Mouse (Mus musculus) liver, embryonic 16.5 days (tissue): ENCODE data around the gene Rab11fip4. TPM values are rescaled to one million over a fixed set of nuclear protein-coding genes. Genes with fewer than 3 reads are reported as not detected.

Experiments
- ATAC-seq: fragments of 200-750 bp; cut with Nextera tagmentation; 2 replicates; pipeline ENCODE4 v1.8.0; 2017; ENCODE audit warnings: low read depth, mild to moderate bottlenecking, moderate number of reproducible peaks, moderate library complexity
- H3K27ac ChIP-seq: fragments of 300-500 bp; sonication (generic); 2 replicates; pipeline ENCODE4 v1.5.1; 2014; ENCODE audit warnings: mild to moderate bottlenecking, low read length
- H3K27me3 ChIP-seq: fragments of 300-500 bp; sonication (generic); 2 replicates; pipeline ENCODE4 v1.6.1; 2014; ENCODE audit warnings: low read depth, low read length, mixed read lengths; ENCODE audit not compliant: control insufficient read depth, insufficient read depth
- H3K36me3 ChIP-seq: fragments of 300-500 bp; sonication (generic); 2 replicates; pipeline ENCODE4 v1.6.1; 2014; ENCODE audit warnings: mild to moderate bottlenecking; ENCODE audit not compliant: control insufficient read depth, insufficient read depth
- H3K4me1 ChIP-seq: fragments of 300-500 bp; sonication (generic); 2 replicates; pipeline ENCODE4 v1.6.1; 2014; ENCODE audit warnings: low read depth, low read length, mixed read lengths; ENCODE audit not compliant: control insufficient read depth
- H3K4me2 ChIP-seq: fragments of 300-500 bp; sonication (generic); 2 replicates; pipeline ENCODE4 v1.6.1; 2014; ENCODE audit warnings: low read depth, low read length, mixed read lengths
- H3K4me3 ChIP-seq: fragments of 300-500 bp; sonication (generic); 2 replicates; pipeline ENCODE4 v1.5.1; 2014; ENCODE audit warnings: low read depth, mild to moderate bottlenecking, low read length
- H3K9ac ChIP-seq: fragments of 300-500 bp; sonication (generic); 2 replicates; pipeline ENCODE4 v1.6.1; 2014; ENCODE audit warnings: low read depth, low read length
- H3K9me3 ChIP-seq: fragments of 300-500 bp; sonication (generic); replicated peaks from 2 replicates; pipeline ENCODE4 v1.6.1; 2016; ENCODE audit warnings: low read length; ENCODE audit not compliant: control insufficient read depth
- WGBS: fragments of 180-500 bp; shearing (Covaris S2); extraction: QIAGEN DNeasy Blood & Tissue Kit; methylation state at CpG from one replicate; pipeline ENCODE4 v1.1.7; 2014; ENCODE audit not compliant: insufficient replicate concordance; 5-methylcytosine and 5-hydroxymethylcytosine counted together
- polyA plus RNA-seq: library from polyadenylated mRNA; unstranded; fragments of >200 nt; fragmentation: Nextera tagmentation; extraction: Ambion mirVana; gene quantifications from 2 replicates; pipeline ENCODE4 v1.2.1, GENCODE M21; 2015

The Rab11fip4 gene
- polyA plus RNA-seq, 1 experiment from 2014 or later = 1.3 TPM

GRCm38 (mm10) chr11:79628716-79629115 lies 37.7 kb downstream of the Rab11fip4 start:
- no peak for ATAC-seq
- H3K4me3 ChIP-seq = no peak overlapping the region
- no peaks in the 10 kb centered on the region for H3K27me3 ChIP-seq
- no peaks in the 10 kb centered on the region for H3K36me3 ChIP-seq
- H3K4me1 ChIP-seq = no peaks in the 10 kb centered on the region; the same call in 1 of the 2 replicates
- H3K27ac ChIP-seq = no peak overlapping the region
- 53% methylated on average over 3 of the region's 3 CpGs for WGBS
- no peaks in the 10 kb centered on the region for H3K9me3 ChIP-seq
- H3K9ac ChIP-seq = no peak overlapping the region
- no peak overlapping the region for H3K4me2 ChIP-seq

- H3K9me3 ChIP-seq = no peaks in the 10 kb centered on the region
- no peak overlapping the region for H3K4me2 ChIP-seq
- H3K9ac ChIP-seq = no peak overlapping the region
- no peaks in the 10 kb centered on the region for H3K36me3 ChIP-seq
- no peak overlapping the region for H3K27ac ChIP-seq
- WGBS = 74% methylated on average over 7 of the region's 7 CpGs
- ATAC-seq = no peak
- no peak overlapping the region for H3K4me3 ChIP-seq
- no peaks in the 10 kb centered on the region; the same call in 1 of the 2 replicates for H3K4me1 ChIP-seq
- H3K27me3 ChIP-seq = no peaks in the 10 kb centered on the region
These were observed 38.9 kb downstream of the Rab11fip4 start for GRCm38 (mm10) chr11:79629752-79630374.

GRCm38 (mm10) chr11:79630521-79630920 lies 39.5 kb downstream of the Rab11fip4 start:
- no peak overlapping the region for H3K4me2 ChIP-seq
- H3K9ac ChIP-seq = no peak overlapping the region
- no peak overlapping the region for H3K4me3 ChIP-seq
- no peaks in the 10 kb centered on the region; the same call in 1 of the 2 replicates for H3K4me1 ChIP-seq
- H3K27ac ChIP-seq = no peak overlapping the region
- no peaks in the 10 kb centered on the region for H3K9me3 ChIP-seq
- 65% methylated on average over 6 of the region's 6 CpGs for WGBS
- H3K36me3 ChIP-seq = no peaks in the 10 kb centered on the region
- no peak for ATAC-seq
- no peaks in the 10 kb centered on the region for H3K27me3 ChIP-seq

- ATAC-seq = no peak
- Histone ChIP-seq H3K4me3 (no peak overlapping the region), H3K4me1 (no peaks in the 10 kb centered on the region; the same call in 1 of the 2 replicates), H3K4me2 (no peak overlapping the region), H3K27ac (no peak overlapping the region), H3K9me3 (no peaks in the 10 kb centered on the region; the same call in 1 of the 2 replicates), H3K36me3 (no peaks in the 10 kb centered on the region), H3K27me3 (no peaks in the 10 kb centered on the region), H3K9ac (no peak overlapping the region)
- WGBS = 40% methylated on average over 8 of the region's 8 CpGs
These were observed 42.4 kb downstream of the Rab11fip4 start for GRCm38 (mm10) chr11:79633366-79633765.

GRCm38 (mm10) chr11:79635661-79636449 lies 44.8 kb downstream of the Rab11fip4 start:
- Histone ChIP-seq H3K4me3 (no peak overlapping the region), H3K4me1 (no peaks in the 10 kb centered on the region; the same call in 1 of the 2 replicates), H3K36me3 (no peaks in the 10 kb centered on the region), H3K27me3 (no peaks in the 10 kb centered on the region), H3K9ac (no peak overlapping the region), H3K4me2 (no peak overlapping the region), H3K9me3 (no peaks in the 10 kb centered on the region; the same call in 1 of the 2 replicates), H3K27ac (no peak overlapping the region)
- ATAC-seq = no peak
- 68% methylated on average over 6 of the region's 6 CpGs for WGBS

GRCm38 (mm10) chr11:79636481-79636880 lies 45.5 kb downstream of the Rab11fip4 start:
- H3K4me2 ChIP-seq = no peak overlapping the region
- H3K9ac ChIP-seq = no peak overlapping the region
- no peaks in the 10 kb centered on the region for H3K36me3 ChIP-seq
- 62% methylated on average over 1 of the region's 1 CpGs for WGBS
- H3K4me1 ChIP-seq = no peaks in the 10 kb centered on the region; the same call in 1 of the 2 replicates
- H3K27ac ChIP-seq = no peak overlapping the region
- no peak overlapping the region for H3K4me3 ChIP-seq
- no peaks in the 10 kb centered on the region; the same call in 1 of the 2 replicates for H3K9me3 ChIP-seq
- no peaks in the 10 kb centered on the region for H3K27me3 ChIP-seq
- ATAC-seq = no peak

- no peak overlapping the region for H3K4me2 ChIP-seq
- WGBS = 75% methylated on average over 5 of the region's 5 CpGs
- H3K9ac ChIP-seq = no peak overlapping the region
- no peaks in the 10 kb centered on the region for H3K27me3 ChIP-seq
- no peaks in the 10 kb centered on the region; the same call in 1 of the 2 replicates for H3K4me1 ChIP-seq
- no peak for ATAC-seq
- H3K27ac ChIP-seq = no peak overlapping the region
- H3K4me3 ChIP-seq = no peak overlapping the region
- no peaks in the 10 kb centered on the region; the same call in 1 of the 2 replicates for H3K9me3 ChIP-seq
- no peaks in the 10 kb centered on the region for H3K36me3 ChIP-seq
These were observed 47.7 kb downstream of the Rab11fip4 start for GRCm38 (mm10) chr11:79638691-79639090.

- ATAC-seq = no peak
- Histone ChIP-seq H3K27me3 (no peaks in the 10 kb centered on the region), H3K4me1 (no peaks in the 10 kb centered on the region; the same call in 1 of the 2 replicates), H3K9me3 (no peaks in the 10 kb centered on the region), H3K36me3 (no peaks in the 10 kb centered on the region), H3K4me2 (no peak overlapping the region), H3K9ac (no peak overlapping the region), H3K4me3 (no peak overlapping the region), H3K27ac (no peak overlapping the region)
- 20% methylated on average over 8 of the region's 8 CpGs for WGBS
These were observed 50.1 kb downstream of the Rab11fip4 start for GRCm38 (mm10) chr11:79640940-79641733.
